Mouse (Mus musculus): ENCODE results near the gene Ercc2.

Ercc2 gene

DNA sequence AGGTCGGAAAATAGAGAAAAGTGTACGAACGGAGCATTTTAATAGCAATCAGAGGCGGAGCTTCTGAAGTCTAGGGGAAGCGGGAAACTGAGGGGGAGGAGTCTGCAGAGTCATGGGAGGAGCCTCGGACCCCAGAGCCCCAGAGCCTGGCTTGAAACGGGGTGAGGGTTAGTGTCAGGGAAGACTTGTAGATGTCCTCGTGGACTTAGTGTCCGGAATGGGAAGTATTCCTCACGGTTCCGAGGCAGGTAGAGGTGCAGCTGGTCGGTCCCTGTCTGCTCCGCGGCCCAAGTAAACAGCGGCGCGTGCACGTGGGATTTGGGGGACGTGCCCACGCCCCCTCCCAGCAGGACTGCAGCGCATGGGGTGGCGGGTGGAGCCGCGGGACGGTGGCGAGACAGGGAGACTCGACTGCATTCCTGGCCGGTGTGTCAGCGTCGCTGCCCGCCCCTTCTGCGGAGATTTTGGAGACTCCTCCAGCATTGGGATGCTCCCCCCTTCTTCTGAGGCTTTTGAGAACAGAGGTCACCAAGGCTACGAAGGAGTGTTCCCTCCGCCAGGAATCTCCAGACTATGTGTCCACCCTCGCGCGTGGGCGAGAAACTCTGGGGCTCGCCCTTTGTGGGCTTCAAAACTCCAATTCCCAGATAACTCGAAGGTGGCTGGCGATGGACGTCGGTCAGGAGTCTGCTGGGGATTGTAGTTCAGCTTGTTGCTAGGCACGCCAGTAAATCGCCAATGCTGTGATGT is 21.7 kb upstream of the Ercc2 start:
- DNase-seq (ENCODE audit: low read depth) = peak; percentile 79

GRCm38 (mm10) chr7:19360944-19361343 is 20.9 kb upstream of the Ercc2 start:
- peak; percentile 86 for DNase-seq (ENCODE audit: low read depth)

GRCm38 (mm10) chr7:19361720-19362119 is 20.1 kb upstream of the Ercc2 start:
- no peak for DNase-seq (ENCODE audit: low read depth)

- no peak for DNase-seq (ENCODE audit: low read depth)
These were observed 19.5 kb upstream of the Ercc2 start for GRCm38 (mm10) chr7:19362276-19362675.

DNA sequence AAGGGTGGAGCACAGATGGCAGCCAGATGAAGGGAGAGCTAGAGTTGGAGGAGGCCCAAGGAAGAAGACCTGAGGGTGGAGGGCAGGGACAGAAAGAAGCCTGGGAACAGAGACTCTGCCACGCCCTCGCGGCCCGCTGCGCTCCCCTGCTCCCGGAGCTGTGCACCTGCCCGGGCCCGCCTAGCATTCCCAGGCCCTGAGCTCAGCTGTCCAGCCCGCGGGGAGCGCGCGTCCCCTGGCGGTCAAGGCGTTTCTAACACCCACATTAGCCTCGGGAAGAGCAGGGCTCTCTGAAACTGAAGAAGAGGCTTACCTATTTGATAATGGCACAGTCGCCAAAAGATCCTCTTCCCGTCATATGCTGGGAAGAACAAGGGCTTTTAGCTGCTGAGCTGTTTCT is 17.9 kb upstream of the Ercc2 start:
- DNase-seq (ENCODE audit: low read depth) = no peak

- DNase-seq (ENCODE audit: low read depth) = no peak
These were observed 16.4 kb upstream of the Ercc2 start for GRCm38 (mm10) chr7:19365376-19365775.

DNA sequence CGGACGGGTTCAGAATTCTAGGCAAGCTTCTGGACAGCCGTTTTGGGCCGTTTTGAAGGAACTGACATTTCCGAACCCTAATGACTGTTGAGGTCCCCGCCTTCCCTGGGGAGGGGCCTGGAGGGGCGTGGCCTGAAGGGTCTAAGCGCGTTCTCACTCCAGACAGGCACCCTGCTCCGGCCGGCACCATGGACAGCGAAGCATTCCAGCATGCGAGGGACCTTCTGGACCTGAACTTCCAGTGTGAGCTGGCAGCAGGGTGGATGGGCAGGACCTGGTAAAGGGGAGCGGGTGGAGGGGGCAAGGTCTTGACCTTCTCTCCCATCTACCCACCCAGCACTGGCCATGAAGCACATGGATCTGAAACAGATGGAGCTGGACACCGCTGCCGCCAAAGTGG is 13.4 kb upstream of the Ercc2 start:
- DNase-seq (ENCODE audit: low read depth) = no peak

DNA sequence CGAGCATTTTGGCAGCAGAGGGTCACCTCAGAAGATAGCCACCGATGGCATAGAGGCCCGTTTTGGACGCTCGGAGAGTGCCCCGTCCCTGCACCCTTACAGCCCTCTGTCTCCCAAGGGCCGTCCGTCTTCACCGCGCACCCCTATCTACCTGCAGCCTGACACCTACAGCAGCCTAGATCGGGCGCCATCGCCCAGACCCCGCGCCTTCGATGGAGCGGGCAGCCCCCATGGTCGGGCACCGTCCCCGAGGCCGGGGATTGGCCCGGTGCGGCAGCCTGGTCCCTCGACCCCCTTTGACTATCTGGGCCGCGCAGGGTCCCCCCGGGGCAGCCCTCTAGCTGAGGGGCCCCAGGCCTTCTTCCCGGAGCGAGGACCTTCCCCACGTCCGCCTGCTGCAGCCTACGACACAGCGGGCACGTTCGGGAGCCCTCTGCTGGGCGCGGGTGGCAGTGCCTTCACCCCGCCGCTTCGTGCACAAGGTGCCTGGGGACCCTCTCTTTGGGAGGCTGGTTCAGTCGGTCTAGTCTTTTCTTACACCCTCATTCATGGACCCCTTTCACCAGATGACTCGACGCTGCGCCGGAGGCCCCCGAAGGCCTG is 11.9 kb upstream of the Ercc2 start:
- DNase-seq (ENCODE audit: low read depth) = no peak

DNA sequence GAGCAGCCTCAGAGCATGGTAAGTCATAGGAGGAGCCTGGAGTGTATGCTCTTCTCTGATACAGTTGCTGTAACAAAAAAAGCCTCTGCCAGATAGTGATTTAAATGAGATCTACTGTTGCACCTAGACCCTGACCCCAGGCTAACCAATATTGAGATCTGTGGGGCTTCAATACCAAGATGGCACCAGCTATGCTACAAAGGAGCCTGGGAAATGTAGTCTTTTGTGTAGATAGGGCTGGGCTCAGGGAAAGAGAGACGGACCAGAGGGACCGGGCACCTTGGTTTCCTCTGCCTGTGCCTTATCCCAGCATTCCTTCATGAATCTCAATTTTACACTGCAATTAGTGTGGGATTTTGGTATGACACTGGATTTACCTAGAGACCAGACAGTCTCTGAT is 8.4 kb upstream of the Ercc2 start:
- no peak for DNase-seq (ENCODE audit: low read depth)

DNA sequence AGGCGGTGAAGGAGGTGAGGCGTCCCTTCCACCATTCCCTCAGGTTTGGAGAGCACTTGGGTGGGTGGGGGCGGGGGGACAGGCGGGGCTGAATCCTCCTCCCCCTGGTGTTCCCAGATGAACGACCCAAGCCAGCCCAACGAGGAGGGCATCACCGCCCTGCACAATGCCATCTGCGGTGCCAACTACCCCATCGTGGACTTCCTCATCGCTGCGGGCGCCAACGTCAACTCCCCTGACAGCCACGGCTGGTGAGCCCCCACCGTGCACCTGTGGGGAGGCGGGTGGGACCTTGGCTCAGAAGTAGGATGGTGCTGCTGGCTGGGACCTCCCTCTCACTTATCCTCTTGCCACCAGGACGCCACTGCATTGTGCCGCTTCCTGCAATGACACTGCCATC is 6.4 kb upstream of the Ercc2 start:
- no peak for DNase-seq (ENCODE audit: low read depth)

DNA sequence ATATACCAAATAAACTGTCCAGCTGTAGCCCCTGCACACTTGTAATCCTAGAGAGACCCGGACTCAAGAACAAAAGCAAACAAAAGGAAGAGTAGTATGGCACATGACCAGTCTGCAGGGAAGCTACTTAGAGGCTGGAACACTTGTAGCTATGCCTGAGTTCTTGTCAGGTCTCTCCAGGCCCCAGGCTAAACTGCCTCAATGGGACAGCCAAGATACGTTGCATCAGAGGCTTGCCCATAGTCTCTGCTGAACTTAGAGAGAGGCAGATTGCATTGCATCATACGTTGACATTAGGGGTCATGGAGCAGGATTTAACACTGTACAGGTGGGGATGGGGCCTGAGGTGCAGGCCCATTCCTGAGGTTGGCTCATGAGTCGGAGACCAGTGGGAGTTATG is 5.8 kb upstream of the Ercc2 start:
- DNase-seq (ENCODE audit: low read depth) = no peak

DNA sequence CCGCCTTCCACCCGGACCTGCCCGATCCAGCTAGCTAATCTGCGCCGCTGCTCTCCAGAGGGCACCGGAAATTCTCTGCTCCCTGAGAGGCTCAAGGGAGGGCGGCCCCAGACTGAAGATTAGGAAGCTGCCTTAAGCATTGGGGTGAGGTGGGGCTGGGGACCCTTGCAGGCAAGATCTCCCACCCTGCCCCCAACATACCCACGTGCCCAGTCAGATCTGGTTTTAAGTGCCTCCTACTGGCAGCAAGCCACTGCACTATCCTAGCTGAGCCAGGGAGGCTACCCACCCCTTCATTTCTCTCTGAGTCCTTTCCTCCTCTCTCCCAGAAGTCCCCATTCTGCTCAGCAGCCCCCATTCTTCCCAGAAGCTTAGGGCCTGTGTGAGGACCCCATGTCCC is 3.8 kb upstream of the Ercc2 start:
- no peak for DNase-seq (ENCODE audit: low read depth)

DNA sequence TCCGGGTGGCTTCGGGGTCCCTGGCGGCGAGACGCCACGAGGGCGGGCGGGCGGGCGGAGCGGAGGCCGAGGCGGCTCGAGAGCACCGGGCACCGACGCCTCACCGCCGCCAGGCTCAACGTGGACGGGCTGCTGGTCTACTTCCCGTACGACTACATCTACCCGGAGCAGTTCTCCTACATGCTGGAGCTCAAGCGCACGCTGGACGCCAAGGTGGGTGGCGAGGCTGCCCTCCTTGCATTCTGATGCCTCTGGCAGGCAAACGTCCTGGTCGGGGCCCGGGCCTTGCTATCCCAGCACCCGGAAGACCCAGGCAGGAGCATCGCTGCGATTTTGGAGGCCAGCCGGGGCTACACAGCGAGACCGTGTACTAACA is 344 bp downstream of the Ercc2 start:
- no peak for DNase-seq (ENCODE audit: low read depth)

- DNase-seq (ENCODE audit: low read depth) = no peak
These were observed 1.9 kb downstream of the Ercc2 start for GRCm38 (mm10) chr7:19383708-19384107.

DNA sequence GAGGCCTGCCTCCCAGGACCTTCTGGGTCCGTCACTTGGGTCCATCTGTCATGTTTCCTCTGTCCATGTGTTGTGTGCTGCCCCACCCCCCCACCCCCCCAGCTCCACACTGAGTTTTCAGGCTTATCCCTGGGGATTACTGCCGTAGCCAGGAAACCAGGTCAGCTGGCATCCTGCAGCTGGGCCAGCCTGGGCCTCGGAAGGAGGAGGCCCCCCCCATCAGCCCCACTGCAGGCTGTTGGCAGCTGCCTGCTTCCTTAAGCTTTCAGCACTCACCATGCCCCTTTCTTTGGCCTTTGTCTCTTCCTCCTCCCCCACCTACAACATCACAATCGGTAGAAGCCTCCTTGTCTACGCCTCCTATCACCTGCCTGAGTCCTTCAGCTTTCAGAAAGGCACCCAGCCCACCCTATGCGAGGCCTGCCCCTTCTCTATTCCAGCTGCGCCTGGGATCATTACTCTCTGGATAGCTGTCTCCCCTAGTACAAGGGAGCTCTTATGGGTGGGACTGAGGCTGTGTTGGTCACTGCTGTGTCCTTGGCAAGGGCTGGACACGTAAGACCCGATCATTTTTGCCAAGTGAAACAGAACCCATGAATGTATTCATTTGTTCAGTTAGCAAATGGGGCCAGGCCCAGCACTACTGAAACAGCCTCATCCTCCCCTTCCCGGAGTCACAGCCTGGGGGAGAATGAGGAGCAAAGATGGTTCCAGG is 7.0 kb downstream of the Ercc2 start:
- no peak for DNase-seq (ENCODE audit: low read depth)

GRCm38 (mm10) chr7:19394484-19394883 is 12.7 kb downstream of the Ercc2 start:
- DNase-seq (ENCODE audit: low read depth) = no peak

DNA sequence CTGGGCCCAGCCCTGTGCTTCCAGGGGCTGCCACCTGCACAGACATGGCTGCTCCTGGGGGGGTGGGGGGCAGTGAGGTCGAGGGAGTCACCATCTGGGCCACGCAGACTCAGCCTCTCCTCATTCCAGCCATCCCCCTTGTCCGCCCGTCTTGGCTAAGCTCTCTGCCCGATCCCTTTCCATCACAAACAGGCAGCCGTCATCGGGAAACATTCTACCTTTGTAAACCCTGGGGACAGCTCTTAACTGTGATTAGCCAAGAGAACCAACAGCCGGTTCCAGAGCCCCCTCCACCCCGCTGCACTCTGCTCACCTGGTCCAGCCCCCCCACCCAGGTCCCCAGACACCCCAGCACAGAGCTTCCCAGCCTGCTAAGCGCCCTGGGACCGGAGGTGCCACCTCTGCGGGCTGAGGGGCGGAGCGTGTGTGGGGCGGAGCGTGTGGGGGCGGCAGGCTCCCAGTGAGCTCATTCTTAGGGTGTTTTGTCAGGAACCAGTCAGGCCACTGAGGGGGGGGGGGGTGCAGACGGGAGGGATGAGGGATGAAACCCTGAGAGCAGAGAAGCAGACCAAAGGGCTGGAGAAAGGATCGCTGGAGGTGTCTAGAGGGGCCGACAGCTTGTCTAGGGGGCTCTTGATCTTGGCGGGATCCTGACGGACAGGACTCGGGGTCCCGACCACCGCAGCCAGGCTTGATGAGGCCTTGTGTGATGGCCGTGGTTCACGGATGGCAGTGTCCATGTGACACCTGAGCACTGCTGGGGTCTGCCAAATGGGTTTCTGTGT is 17.9 kb downstream of the Ercc2 start:
- peak; percentile 35 for DNase-seq (ENCODE audit: low read depth)

DNA sequence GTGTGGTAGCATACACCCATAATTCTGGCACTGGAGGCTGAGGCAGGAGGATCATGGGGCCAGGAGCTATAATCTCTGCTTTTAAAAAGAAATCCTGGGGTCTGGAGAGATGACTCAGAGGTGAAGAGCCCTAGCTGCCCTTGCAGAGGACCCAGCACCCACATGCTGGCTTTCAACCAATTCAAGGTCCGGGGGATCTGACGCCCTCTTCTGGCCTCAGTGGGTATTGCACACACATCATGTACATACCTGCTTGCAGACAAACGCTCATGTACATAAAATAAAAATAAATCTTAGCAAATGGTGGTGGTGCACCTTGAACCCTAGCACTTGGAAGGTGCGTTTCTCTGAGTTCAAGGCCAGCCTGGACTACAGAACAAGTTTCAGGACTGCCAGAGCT is 19.1 kb downstream of the Ercc2 start:
- DNase-seq (ENCODE audit: low read depth) = no peak

DNA sequence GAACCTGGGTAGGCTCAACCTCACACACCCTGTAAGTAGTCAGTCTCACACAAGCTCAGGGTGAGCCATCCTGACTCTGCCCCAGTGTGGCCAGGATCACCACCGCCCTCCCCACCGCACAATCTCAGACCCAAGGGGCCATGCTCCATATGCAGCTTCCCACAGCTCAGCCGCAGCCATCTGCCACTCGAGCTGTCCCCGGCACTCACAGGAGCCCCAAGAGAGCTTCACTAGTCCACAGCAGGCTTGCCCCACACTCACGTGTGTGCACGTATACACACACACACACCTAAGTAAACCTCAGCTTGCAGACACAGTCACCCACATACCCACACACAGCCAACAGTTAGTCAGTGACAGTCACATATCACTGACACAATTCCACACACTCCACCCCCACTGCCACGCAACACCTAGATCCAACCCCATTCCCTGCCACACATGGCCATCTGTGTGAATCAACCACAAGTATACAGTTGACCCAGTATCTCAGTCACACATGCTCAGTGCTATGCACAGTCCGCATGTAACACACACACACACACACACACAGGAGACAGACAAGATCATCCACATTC is 20.8 kb downstream of the Ercc2 start:
- DNase-seq (ENCODE audit: low read depth) = no peak

DNA sequence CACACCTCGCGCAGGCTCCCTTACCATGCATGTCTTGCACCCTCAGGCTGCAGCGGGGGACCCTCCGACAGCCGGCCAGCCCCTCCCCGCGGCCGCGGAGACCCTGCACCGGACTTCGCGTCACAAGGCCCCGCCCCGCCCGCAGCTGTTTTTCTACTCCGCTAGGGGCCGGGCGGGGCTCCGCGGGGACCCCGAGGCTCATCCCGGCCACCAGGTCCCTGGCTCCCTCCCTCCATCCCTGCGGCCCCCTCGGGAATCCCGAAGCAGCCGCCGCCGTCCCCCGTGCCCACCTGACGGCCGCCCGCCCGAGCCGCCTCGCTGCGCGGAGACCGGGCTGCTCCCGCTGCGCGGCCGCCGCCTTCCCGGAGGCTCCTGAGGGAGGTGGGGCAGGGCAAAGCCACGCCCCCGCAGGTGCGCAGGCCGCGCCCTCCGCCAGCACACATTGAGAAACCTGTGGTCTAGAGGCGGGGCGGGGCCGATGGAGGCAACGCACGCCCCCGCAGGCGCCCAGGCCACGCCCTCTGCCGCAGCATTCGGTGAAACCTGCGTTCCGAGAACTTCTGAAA is 22.0 kb downstream of the Ercc2 start, which contains the start of gene Klc3:
Gene Klc3 (minus strand): TSS at position 374 of the 566 bp plus-strand sequence.
- DNase-seq (ENCODE audit: low read depth) = no peak

- DNase-seq (ENCODE audit: low read depth) = no peak
These were observed 22.7 kb downstream of the Ercc2 start, which contains the start of gene Ckm for GRCm38 (mm10) chr7:19404476-19404875. Ckm (plus strand) TSS chr7:19404776.

GRCm38 (mm10) chr7:19405417-19405816 is 23.6 kb downstream of the Ercc2 start:
- DNase-seq (ENCODE audit: low read depth) = peak; percentile 36

Data from fibroblast of lung, adult 2 months (primary cell).